Mouse (Mus musculus) gastrocnemius, postnatal 36 days (tissue): ENCODE data around the gene Gtf2ird2. TPM values are rescaled to one million over a fixed set of nuclear protein-coding genes. Genes with fewer than 3 reads are reported as not detected.

ENCODE experiments used
- DNase-seq, 2 experiments: peaks; one replicate each; pipeline ENCODE4 v3.0.0; 2022
- intact Hi-C: fragments of 180-260 bp; cut with DNase I; formaldehyde crosslinking; loops from one replicate; pipeline ENCODE4 v1.15.1; 2025
- long read RNA-seq, 2 experiments: library from polyadenylated mRNA; stranded (forward); transcript quantifications; one replicate each; pipeline ENCODE4 v2.0.0; 2021
- total RNA-seq, 2 experiments: library from RNA; stranded (reverse); gene quantifications; 2 replicates each; pipeline ENCODE4 v1.2.3; 2021

Gene Gtf2ird2
- total RNA-seq = 1 to 10 TPM; 5.1 to 5.6 TPM
- long read RNA-seq, experiment 1, partial matches to known transcripts = 0 of 3 reads
- long read RNA-seq, experiment 1, other reads (novel, unspliced or antisense) = 2 of 3 reads
- long read RNA-seq, experiment 2, partial matches to known transcripts = 1 of 3 reads
- long read RNA-seq, experiment 2, other reads (novel, unspliced or antisense) = 2 of 3 reads

- DNase-seq = peak; percentile 98
- intact Hi-C loops = loop anchor here (5.0 kb wide), 1 partner anchor 303 kb away; no protein-coding TSS in a partner anchor
These were observed at the start of gene Gtf2ird2 for GRCm38 (mm10) chr5:134183880-134184808. Gtf2ird2 (plus strand) TSS chr5:134184019.

- no peak for DNase-seq
- intact Hi-C loops = no loop called here
These were observed 47.8 kb upstream of the Gtf2ird2 start for GRCm38 (mm10) chr5:134136022-134136421.

- DNase-seq = no peak
- intact Hi-C loops = no loop called here
These were observed 45.9 kb upstream of the Gtf2ird2 start for GRCm38 (mm10) chr5:134137933-134138332.

GRCm38 (mm10) chr5:134139429-134139828, 44.4 kb upstream of the Gtf2ird2 start:
- intact Hi-C loops = no loop called here
- DNase-seq = no peak

- DNase-seq = no peak
- intact Hi-C loops = no loop called here
These were observed 42.6 kb upstream of the Gtf2ird2 start for GRCm38 (mm10) chr5:134141236-134141635.

GRCm38 (mm10) chr5:134142381-134142780, 41.4 kb upstream of the Gtf2ird2 start:
- no peak for DNase-seq
- intact Hi-C loops = no loop called here

GRCm38 (mm10) chr5:134144986-134145385, 38.8 kb upstream of the Gtf2ird2 start:
- DNase-seq = no peak
- intact Hi-C loops = no loop called here

GRCm38 (mm10) chr5:134147194-134147753, 36.5 kb upstream of the Gtf2ird2 start:
- intact Hi-C loops = no loop called here
- DNase-seq = no peak

GRCm38 (mm10) chr5:134148153-134148552, 35.7 kb upstream of the Gtf2ird2 start:
- DNase-seq = peak; percentile 21 to 31
- intact Hi-C loops = no loop called here

GRCm38 (mm10) chr5:134151895-134152294, 31.9 kb upstream of the Gtf2ird2 start:
- intact Hi-C loops = no loop called here
- no peak for DNase-seq

GRCm38 (mm10) chr5:134155916-134156466, 27.8 kb upstream of the Gtf2ird2 start:
- DNase-seq = no peak
- intact Hi-C loops = no loop called here

GRCm38 (mm10) chr5:134164688-134165087, 19.1 kb upstream of the Gtf2ird2 start:
- no peak for DNase-seq
- intact Hi-C loops = no loop called here

GRCm38 (mm10) chr5:134166642-134167041, 17.2 kb upstream of the Gtf2ird2 start:
- DNase-seq = no peak
- intact Hi-C loops = no loop called here

- no peak for DNase-seq
- intact Hi-C loops = no loop called here
These were observed 15.8 kb upstream of the Gtf2ird2 start for GRCm38 (mm10) chr5:134168033-134168432.

GRCm38 (mm10) chr5:134169231-134169630, 14.6 kb upstream of the Gtf2ird2 start:
- intact Hi-C loops = no loop called here
- no peak for DNase-seq

GRCm38 (mm10) chr5:134170167-134170566, 13.7 kb upstream of the Gtf2ird2 start:
- intact Hi-C loops = no loop called here
- no peak for DNase-seq

GRCm38 (mm10) chr5:134173206-134173605, 10.6 kb upstream of the Gtf2ird2 start:
- intact Hi-C loops = no loop called here
- DNase-seq = no peak

- DNase-seq = no peak
- intact Hi-C loops = no loop called here
These were observed 8.1 kb upstream of the Gtf2ird2 start for GRCm38 (mm10) chr5:134175696-134176095.

- intact Hi-C loops = no loop called here
- peak; percentile 71 to 77 for DNase-seq
These were observed 7.5 kb upstream of the Gtf2ird2 start, which contains the start of gene Rcc1l for GRCm38 (mm10) chr5:134176169-134176881. Rcc1l (minus strand) TSS chr5:134176774.

- intact Hi-C loops = no loop called here
- no peak for DNase-seq
These were observed 5.3 kb upstream of the Gtf2ird2 start for GRCm38 (mm10) chr5:134178536-134178935.
